ENCODE assay signal across 9 mouse cellular contexts in genomic region chr11:110400283-110400682, GRCm38 (mm10). TPM values are rescaled to one million over a fixed set of nuclear protein-coding genes. Genes with fewer than 3 reads are reported as not detected.
A peak's percentile ranks its signal among the peaks of the same experiment; 100 is the strongest.
DNase-seq lines count a peak whose midpoint lies in the region; ATAC-seq and TF ChIP-seq lines count a peak whose summit lies in the region.
"Had no signal": no experiment of that assay in that cellular context is flagged by ENCODE, and none has a peak within 500 bp of the region (broad histone marks: within the 10 kb centered on the region; RNA-seq: fewer than 3 reads in every experiment).

No protein-coding gene starts in this region.

- H3K27ac ChIP-seq in heart, embryonic 10.5 days, result no peak overlapping the region
- H3K27ac ChIP-seq in bone marrow macrophage, adult 2 months (ENCODE audit: insufficient read depth, low read depth, low read length), result no peak overlapping the region
- H3K27ac ChIP-seq in hindbrain, embryonic 10.5 days, result peak overlapping the region; percentile 88; the same call in 1 of the 2 replicates
- H3K27ac ChIP-seq in liver, embryonic 16.5 days (ENCODE audit: low read length), result no peak overlapping the region

- no peaks in the 10 kb centered on the region for H3K36me3 ChIP-seq in heart, embryonic 10.5 days
- peaks cover under 1% of the 10 kb centered on the region; the same call in 1 of the 2 replicates for H3K36me3 ChIP-seq in hindbrain, embryonic 10.5 days
- H3K36me3 ChIP-seq in liver, embryonic 16.5 days (ENCODE audit: control insufficient read depth, insufficient read depth), result no peaks in the 10 kb centered on the region

- peak overlapping the region; percentile 70 for H3K4me3 ChIP-seq in heart, embryonic 10.5 days
- peak overlapping the region; percentile 74 for H3K4me3 ChIP-seq in bone marrow macrophage, adult 2 months (ENCODE audit: insufficient read depth, low read length)
- H3K4me3 ChIP-seq in hindbrain, embryonic 10.5 days, result peak overlapping the region; percentile 71
- peak overlapping the region; percentile 58 for H3K4me3 ChIP-seq in liver, embryonic 16.5 days (ENCODE audit: low read depth, low read length)

- no peak overlapping the region for H3K9ac ChIP-seq in liver, embryonic 16.5 days (ENCODE audit: low read depth, low read length)

- no peak for DNase-seq in heart, embryonic 10.5 days (ENCODE audit: low spot score)
- no peak for DNase-seq in heart, postnatal 4 days
- DNase-seq in hindbrain, embryonic 10.5 days (ENCODE audit: low spot score), result no peak
- no peak for DNase-seq in urinary bladder, postnatal 14 days (ENCODE audit: low spot score)
- no peak for DNase-seq in cerebellum, adult 9-11 months
- DNase-seq: lung, postnatal 14 days had no signal

- no peaks in the 10 kb centered on the region for H3K9me3 ChIP-seq in heart, embryonic 10.5 days
- H3K9me3 ChIP-seq in hindbrain, embryonic 10.5 days, result no peaks in the 10 kb centered on the region
- H3K9me3 ChIP-seq in liver, embryonic 16.5 days (replicated peaks; ENCODE audit: control insufficient read depth, low read length), result no peaks in the 10 kb centered on the region

- WGBS in heart, embryonic 10.5 days, result 81% methylated on average over 1 of the region's 1 CpGs
- 40% methylated on average over 1 of the region's 1 CpGs for WGBS in hindbrain, embryonic 10.5 days
- WGBS in liver, embryonic 16.5 days (ENCODE audit: insufficient replicate concordance), result 51% methylated on average over 1 of the region's 1 CpGs

- no peak for TF ChIP-seq CTCF in bone marrow macrophage, adult 2 months (IDR thresholded peaks at IDR 0.05; ENCODE audit: low read depth, low read length)

- H3K4me1 ChIP-seq in heart, embryonic 10.5 days, result peaks cover 7% of the 10 kb centered on the region; the same call in 1 of the 2 replicates
- peaks cover 10% of the 10 kb centered on the region for H3K4me1 ChIP-seq in bone marrow macrophage, adult 2 months (ENCODE audit: control insufficient read depth, insufficient read depth, low read length)
- peaks cover 51% of the 10 kb centered on the region for H3K4me1 ChIP-seq in hindbrain, embryonic 10.5 days (replicated peaks)
- H3K4me1 ChIP-seq in liver, embryonic 16.5 days (ENCODE audit: control insufficient read depth, low read depth, low read length), result peaks cover 8% of the 10 kb centered on the region

- no peak for TF ChIP-seq POLR2A in bone marrow macrophage, adult 2 months (IDR thresholded peaks at IDR 0.05; ENCODE audit: borderline replicate concordance, low read depth, low read length)

- peaks cover 4% of the 10 kb centered on the region for H3K27me3 ChIP-seq in heart, embryonic 10.5 days (ENCODE audit: insufficient read depth, poor library complexity, severe bottlenecking)
- peaks cover 13% of the 10 kb centered on the region for H3K27me3 ChIP-seq in hindbrain, embryonic 10.5 days (ENCODE audit: insufficient read depth, poor library complexity, severe bottlenecking)
- H3K27me3 ChIP-seq in liver, embryonic 16.5 days (ENCODE audit: control insufficient read depth, insufficient read depth, low read depth, low read length), result no peaks in the 10 kb centered on the region

- H3K4me2 ChIP-seq in liver, embryonic 16.5 days (ENCODE audit: low read depth, low read length), result peak overlapping the region; percentile 68

- no peak for ATAC-seq in liver, embryonic 16.5 days (ENCODE audit: low read depth)
- no peak for ATAC-seq in cerebellum, adult (ENCODE audit: insufficient number of reproducible peaks, low FRiP score, low TSS enrichment)

RNA-seq across cellular contexts. Expression of gene Map2k6, which starts 1.4 kb away (rescaled TPM):
- polyA plus RNA-seq in heart, embryonic 10.5 days (2016; fragmentation: Nextera tagmentation; extraction: Ambion mirVana), result 14.7 and 22.5 TPM in 2 replicates
- total RNA-seq in heart, postnatal 4 days (2021), result 10 to 100 TPM; 11.8 to 15.0 TPM
- 1.6 and 3.6 TPM in 2 replicates for polyA plus RNA-seq in bone marrow macrophage, adult 2 months (2012; ENCODE audit: insufficient read depth, insufficient read length, missing spikeins)
- polyA plus RNA-seq in hindbrain, embryonic 10.5 days (2016; fragmentation: Nextera tagmentation; extraction: Ambion mirVana), result 30.5 and 31.8 TPM in 2 replicates
- polyA plus RNA-seq in liver, embryonic 16.5 days (2015; fragmentation: Nextera tagmentation; extraction: Ambion mirVana), result 4.8 and 5.5 TPM in 2 replicates
